Mouse (Mus musculus) CH12.LX (cell line): ENCODE measurements at regions not wholly inside any gene's neighbourhood (a gene's known extent, or its start where the extent isn't known, plus 50 kb on each side); places are given as distances from the start of the nearest gene placed in this dataset.

Experiments
- DNase-seq: peaks from one replicate; pipeline ENCODE4 v3.0.0-alpha.2; 2013; ENCODE audit errors: extremely low read depth
- H3K27ac ChIP-seq: 2 replicates; pipeline ENCODE4 v1.5.1; 2012; ENCODE audit warnings: low read depth, mild to moderate bottlenecking, control low read depth, moderate library complexity; ENCODE audit not compliant: insufficient read depth
- H3K27me3 ChIP-seq: replicated peaks from 2 replicates; pipeline ENCODE3; 2012; ENCODE audit warnings: inconsistent platforms
- H3K36me3 ChIP-seq, 2 experiments: replicated peaks in 1 of 2; 2 replicates each; pipeline versions ENCODE3 to v1.6.1; 2012; ENCODE audit warnings: inconsistent platforms in 1 of 2, low read length in 1 of 2, mild to moderate bottlenecking in 1 of 2, mixed read lengths in 1 of 2, moderate library complexity in 1 of 2; ENCODE audit not compliant: control insufficient read depth in 1 of 2, insufficient read depth in 1 of 2
- H3K4me1 ChIP-seq, 2 experiments: 2 replicates each; pipeline ENCODE4 v1.6.1; 2012; ENCODE audit warnings: inconsistent platforms in 1 of 2, moderate library complexity in 1 of 2; ENCODE audit not compliant: insufficient read depth in 2 of 2, control insufficient read depth in 1 of 2
- H3K4me2 ChIP-seq: 2 replicates; pipeline ENCODE4 v1.6.1; 2012; ENCODE audit warnings: low read depth, mild to moderate bottlenecking, control low read depth; ENCODE audit not compliant: poor library complexity, insufficient read depth, severe bottlenecking
- H3K4me3 ChIP-seq, 3 experiments: fragments of 150-350 bp in 1 of 3; sonication (generic) in 1 of 3; replicated peaks in 1 of 3; 2 replicates each; pipeline versions ENCODE3 to v1.5.1; 2011 to 2012; ENCODE audit warnings: low read depth in 2 of 3, low read length in 2 of 3, mild to moderate bottlenecking in 2 of 3, moderate library complexity in 2 of 3, control low read depth in 1 of 3, improper control_type of control experiment in 1 of 3, inconsistent platforms in 1 of 3, mixed read lengths in 1 of 3; ENCODE audit not compliant: poor library complexity in 1 of 3
- H3K79me2 ChIP-seq: replicated peaks from 2 replicates; pipeline ENCODE4 v1.6.1; 2012; ENCODE audit warnings: mild to moderate bottlenecking, moderate library complexity; ENCODE audit not compliant: control insufficient read depth, poor library complexity, insufficient read depth, severe bottlenecking; ENCODE audit errors: extremely low read depth
- H3K9ac ChIP-seq: 2 replicates; pipeline ENCODE4 v1.6.1; 2012; ENCODE audit warnings: low read depth, mild to moderate bottlenecking, control low read depth, moderate library complexity; ENCODE audit not compliant: insufficient read depth
- H3K9me3 ChIP-seq: replicated peaks from 2 replicates; pipeline ENCODE3; 2012; ENCODE audit warnings: low read length, inconsistent platforms, mixed read lengths
- BHLHE40 ChIP-seq: IDR thresholded peaks from 2 replicates; pipeline ENCODE4 v1.6.1; 2011; ENCODE audit warnings: mild to moderate bottlenecking, low read depth, low read length, improper control_type of control experiment
- CTCF ChIP-seq, 2 experiments: IDR thresholded peaks in 1 of 2; conservative IDR thresholded peaks in 1 of 2; 2 replicates each; pipeline ENCODE4 v1.5.1; 2011 to 2012; ENCODE audit warnings: low read depth in 2 of 2, low read length in 2 of 2, improper control_type of control experiment in 1 of 2, inconsistent platforms in 1 of 2, mild to moderate bottlenecking in 1 of 2, moderate library complexity in 1 of 2
- ELF1 ChIP-seq: IDR thresholded peaks from 2 replicates; pipeline ENCODE4 v1.6.1; 2014; ENCODE audit warnings: low read depth, mild to moderate bottlenecking, inconsistent platforms, low read length, improper control_type of control experiment
- EP300 ChIP-seq: IDR thresholded peaks from 2 replicates; pipeline ENCODE4 v1.6.1; 2011; ENCODE audit warnings: low read length, improper control_type of control experiment
- ETS1 ChIP-seq: conservative IDR thresholded peaks from 2 replicates; pipeline ENCODE4 v1.6.1; 2012; ENCODE audit warnings: low read depth, mild to moderate bottlenecking, inconsistent platforms, low read length, improper control_type of control experiment, moderate library complexity
- GABPA ChIP-seq: IDR thresholded peaks from 2 replicates; pipeline ENCODE4 v1.6.1; 2012; ENCODE audit warnings: low read depth, low read length, improper control_type of control experiment, inconsistent platforms; ENCODE audit not compliant: insufficient replicate concordance
- HCFC1 ChIP-seq: IDR thresholded peaks from 2 replicates; pipeline ENCODE4 v1.6.1; 2012; ENCODE audit warnings: low read depth, mild to moderate bottlenecking, inconsistent platforms, low read length, improper control_type of control experiment
- IRF4 ChIP-seq: IDR thresholded peaks from 2 replicates; pipeline ENCODE4 v1.6.1; 2014; ENCODE audit warnings: low read depth, mild to moderate bottlenecking, inconsistent platforms, low read length, improper control_type of control experiment
- JUN ChIP-seq: IDR thresholded peaks from 2 replicates; pipeline ENCODE4 v1.6.1; 2011; ENCODE audit warnings: low read depth, mild to moderate bottlenecking, low read length, improper control_type of control experiment, moderate library complexity; ENCODE audit not compliant: insufficient read depth
- JUND ChIP-seq: conservative IDR thresholded peaks from 2 replicates; pipeline ENCODE4 v1.6.1; 2011; ENCODE audit warnings: low read depth, low read length, improper control_type of control experiment
- KAT2A ChIP-seq: IDR thresholded peaks from 2 replicates; pipeline ENCODE4 v1.6.1; 2012; ENCODE audit warnings: low read length, improper control_type of control experiment, inconsistent platforms; ENCODE audit not compliant: insufficient replicate concordance
- MAFK ChIP-seq: IDR thresholded peaks from 2 replicates; pipeline ENCODE4 v1.6.1; 2011; ENCODE audit warnings: low read length, improper control_type of control experiment; ENCODE audit not compliant: insufficient replicate concordance
- MAZ ChIP-seq: IDR thresholded peaks from 2 replicates; pipeline ENCODE4 v1.6.1; 2012; ENCODE audit warnings: low read depth, mild to moderate bottlenecking, inconsistent platforms, low read length, improper control_type of control experiment, moderate library complexity
- MYC ChIP-seq: IDR thresholded peaks from 2 replicates; pipeline ENCODE4 v1.6.1; 2011; ENCODE audit warnings: low read depth, mild to moderate bottlenecking, improper control_type of control experiment, low read length
- NRF1 ChIP-seq: IDR thresholded peaks from 2 replicates; pipeline ENCODE4 v1.6.1; 2014; ENCODE audit warnings: low read depth, mild to moderate bottlenecking, inconsistent platforms, low read length, improper control_type of control experiment, moderate library complexity
- PAX5 ChIP-seq: IDR thresholded peaks from 2 replicates; pipeline ENCODE4 v1.6.1; 2012; ENCODE audit warnings: low read length, inconsistent platforms, mixed read lengths
- POLR2AphosphoS2 ChIP-seq: IDR thresholded peaks from 2 replicates; pipeline ENCODE4 v1.6.1; 2011; ENCODE audit warnings: low read depth, low read length, improper control_type of control experiment
- RAD21 ChIP-seq: IDR thresholded peaks from 2 replicates; pipeline ENCODE4 v1.6.1; 2011; ENCODE audit warnings: low read depth, mild to moderate bottlenecking, low read length, improper control_type of control experiment, moderate library complexity
- TCF12 ChIP-seq: IDR thresholded peaks from 2 replicates; pipeline ENCODE4 v1.6.1; 2014; ENCODE audit warnings: low read depth, mild to moderate bottlenecking, inconsistent platforms, low read length, improper control_type of control experiment
- UBTF ChIP-seq: IDR thresholded peaks from 2 replicates; pipeline ENCODE4 v1.6.1; 2012; ENCODE audit warnings: low read depth, mild to moderate bottlenecking, inconsistent platforms, low read length, improper control_type of control experiment, moderate library complexity
- ZC3H11A ChIP-seq: IDR thresholded peaks from 2 replicates; pipeline ENCODE4 v1.6.1; 2012; ENCODE audit warnings: low read depth, mild to moderate bottlenecking, inconsistent platforms, low read length, improper control_type of control experiment
- ZMIZ1 ChIP-seq: IDR thresholded peaks from 2 replicates; pipeline ENCODE4 v1.6.1; 2012; ENCODE audit warnings: low read depth, mild to moderate bottlenecking, inconsistent platforms, low read length, improper control_type of control experiment
- ZNF384 ChIP-seq: IDR thresholded peaks from 2 replicates; pipeline ENCODE4 v1.6.1; 2012; ENCODE audit warnings: low read depth, low read length, improper control_type of control experiment, inconsistent platforms
- dilution Hi-C: fragments of 300-500 bp; cut with MboI; formaldehyde crosslinking; loops from 2 replicates; pipeline ENCODE4 v1.14.3; 2020; ENCODE audit warnings: low sequenced_read_pairs; ENCODE audit not compliant: extremely low pct_unique_long_range_greater_than_20kb, extremely low pct_ligation_motif_present
- in situ Hi-C: fragments of 300-500 bp; cut with MboI; formaldehyde crosslinking; loops from 3 replicates; pipeline ENCODE4 v1.14.3; 2019; ENCODE audit warnings: low sequenced_read_pairs, low pct_ligation_motif_present, low pct_unique_long_range_greater_than_20kb, mixed read lengths

DNA sequence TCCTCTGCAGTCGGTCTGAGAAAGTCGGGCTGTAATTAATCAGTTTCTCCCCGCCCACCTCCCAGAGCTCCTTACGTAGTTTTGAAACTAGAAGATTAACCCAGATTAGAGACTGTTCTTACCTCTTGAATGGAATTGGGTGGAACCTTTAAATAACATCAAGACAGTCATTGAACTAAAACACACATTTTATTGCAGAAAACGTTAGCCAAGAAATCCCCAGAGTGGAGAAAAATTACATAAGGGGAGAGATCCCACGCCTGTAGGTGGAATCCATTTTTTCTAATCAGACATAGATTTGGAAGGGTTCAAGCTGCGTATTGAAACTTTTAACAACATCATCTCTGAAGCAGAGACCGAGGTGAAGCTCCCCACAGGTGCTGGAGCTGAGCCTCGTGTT is 59.1 kb downstream of the Gm12689 start:
- no peaks in the 10 kb centered on the region for H3K79me2 ChIP-seq
- no peaks in the 10 kb centered on the region for H3K4me1 ChIP-seq
- DNase-seq = no peak
- no peak overlapping the region for H3K4me3 ChIP-seq
- dilution Hi-C loops = no loop called here
- in situ Hi-C loops = no loop called here
- H3K27me3 ChIP-seq = no peaks in the 10 kb centered on the region
- no peak overlapping the region for H3K9ac ChIP-seq
- no peak for TF ChIP-seq CTCF (conservative IDR thresholded peaks at IDR 0.05 in 1 of 2, IDR thresholded peaks at IDR 0.05 in 1 of 2; ENCODE audit: low read depth in 2 of 2, low read length in 2 of 2)
- TF ChIP-seq ELF1 = no peak
- no peak for TF ChIP-seq POLR2AphosphoS2
- no peak for TF ChIP-seq ZC3H11A
- TF ChIP-seq IRF4 = no peak
- TF ChIP-seq GABPA = no peak
- no peaks in the 10 kb centered on the region for H3K36me3 ChIP-seq
- H3K9me3 ChIP-seq = peaks cover 57% of the 10 kb centered on the region
- no peak overlapping the region for H3K4me2 ChIP-seq
- H3K27ac ChIP-seq = no peak overlapping the region

DNA sequence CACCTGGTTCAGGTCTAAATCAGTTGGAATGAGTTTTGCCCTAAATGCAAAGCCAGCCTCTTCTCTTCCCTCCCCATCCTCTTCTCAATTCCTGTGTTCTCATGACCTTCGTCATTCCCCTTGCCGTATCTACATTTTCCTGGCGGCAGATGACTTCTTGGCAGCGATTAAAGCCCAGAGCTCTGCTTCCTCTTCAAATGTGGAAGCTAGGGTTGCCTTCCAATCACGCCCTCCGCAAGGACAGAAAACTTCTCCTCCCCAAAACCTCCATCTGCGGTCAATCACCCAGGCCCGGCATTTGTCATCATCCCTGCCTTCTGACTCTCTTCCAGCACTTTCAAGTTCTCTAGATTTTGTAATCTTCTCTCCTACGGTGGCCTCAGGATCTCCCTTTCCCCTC is 72.3 kb downstream of the Gm12689 start:
- dilution Hi-C loops = no loop called here
- no peaks in the 10 kb centered on the region for H3K79me2 ChIP-seq
- no peak overlapping the region for H3K27ac ChIP-seq
- TF ChIP-seq HCFC1 (no peak), ZNF384 (no peak), ZC3H11A (no peak), KAT2A (no peak), MAZ (no peak), JUND (no peak)
- TF ChIP-seq, all 38 proteins: peak for 0
- H3K4me2 ChIP-seq = no peak overlapping the region
- no peaks in the 10 kb centered on the region for H3K4me1 ChIP-seq
- DNase-seq = no peak
- peaks cover 82% of the 10 kb centered on the region for H3K9me3 ChIP-seq
- H3K4me3 ChIP-seq = no peak overlapping the region
- no peak overlapping the region for H3K9ac ChIP-seq
- in situ Hi-C loops = no loop called here
- H3K27me3 ChIP-seq = no peaks in the 10 kb centered on the region
- H3K36me3 ChIP-seq = no peaks in the 10 kb centered on the region

DNA sequence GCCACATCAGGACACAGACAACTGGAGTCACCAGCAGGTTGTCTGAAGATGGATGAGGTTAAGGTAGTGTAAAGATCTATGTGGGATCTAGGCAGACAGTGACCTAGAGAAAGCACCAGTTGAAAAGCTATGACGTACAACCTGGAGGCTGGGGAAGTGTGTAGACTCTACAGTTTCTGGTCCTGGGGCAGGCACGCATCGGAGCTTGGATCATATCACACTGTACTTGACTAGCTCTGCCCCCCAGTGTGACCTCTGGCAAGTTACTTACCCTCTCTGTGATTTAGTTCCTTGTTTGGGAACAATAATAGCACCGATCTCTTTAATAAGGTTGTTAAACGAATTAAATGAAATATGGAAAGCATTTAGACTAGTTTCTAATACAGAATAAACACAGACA is 75.5 kb downstream of the Gm12689 start:
- no peak for DNase-seq
- no peak overlapping the region for H3K27ac ChIP-seq
- no peaks in the 10 kb centered on the region for H3K4me1 ChIP-seq
- H3K4me2 ChIP-seq = no peak overlapping the region
- no peak overlapping the region for H3K9ac ChIP-seq
- peaks cover 79% of the 10 kb centered on the region for H3K9me3 ChIP-seq
- TF ChIP-seq MAFK (no peak), MAZ (no peak), RAD21 (no peak), BHLHE40 (no peak), TCF12 (no peak), ELF1 (no peak), JUN (no peak), ETS1 (no peak), NRF1 (no peak), PAX5 (no peak), KAT2A (no peak), MYC (no peak), EP300 (no peak), ZMIZ1 (no peak), UBTF (no peak), CTCF (conservative IDR thresholded peaks at IDR 0.05 in 1 of 2, IDR thresholded peaks at IDR 0.05 in 1 of 2; ENCODE audit: low read depth in 2 of 2, low read length in 2 of 2) (no peak)
- dilution Hi-C loops (no loop called here), in situ Hi-C loops (no loop called here)
- no peaks in the 10 kb centered on the region for H3K36me3 ChIP-seq
- H3K4me3 ChIP-seq = no peak overlapping the region
- no peaks in the 10 kb centered on the region for H3K79me2 ChIP-seq
- no peaks in the 10 kb centered on the region for H3K27me3 ChIP-seq
